Mouse (Mus musculus) limb, embryonic 15.5 days (tissue): ENCODE data around the gene I0C0044D17Rik. TPM values are rescaled to one million over a fixed set of nuclear protein-coding genes. Genes with fewer than 3 reads are reported as not detected.

Source experiments
- ATAC-seq: fragments of 200-750 bp; cut with Nextera tagmentation; 2 replicates; pipeline ENCODE4 v1.8.0; 2017; ENCODE audit warnings: low read depth, moderate TSS enrichment; ENCODE audit not compliant: insufficient number of reproducible peaks, low FRiP score, low TSS enrichment
- H3K27ac ChIP-seq: fragments of 300-500 bp; sonication (generic); 2 replicates; pipeline ENCODE4 v1.5.1; 2015; ENCODE audit warnings: moderate library complexity, mild to moderate bottlenecking, inconsistent platforms
- H3K27me3 ChIP-seq: fragments of 300-500 bp; sonication (generic); 2 replicates; pipeline ENCODE4 v1.6.1; 2015; ENCODE audit warnings: inconsistent platforms
- H3K36me3 ChIP-seq: fragments of 300-500 bp; sonication (generic); 2 replicates; pipeline ENCODE4 v1.6.1; 2015; ENCODE audit warnings: inconsistent platforms
- H3K4me1 ChIP-seq: fragments of 300-500 bp; sonication (generic); 2 replicates; pipeline ENCODE4 v1.6.1; 2015; ENCODE audit warnings: inconsistent platforms
- H3K4me2 ChIP-seq: fragments of 300-500 bp; sonication (generic); 2 replicates; pipeline ENCODE4 v1.6.1; 2015; ENCODE audit warnings: mild to moderate bottlenecking, inconsistent platforms
- H3K4me3 ChIP-seq: fragments of 300-500 bp; sonication (generic); 2 replicates; pipeline ENCODE4 v1.5.1; 2015; ENCODE audit warnings: mild to moderate bottlenecking, inconsistent platforms
- H3K9ac ChIP-seq: fragments of 300-500 bp; sonication (generic); 2 replicates; pipeline ENCODE4 v1.6.1; 2015; ENCODE audit warnings: inconsistent platforms
- H3K9me3 ChIP-seq: fragments of 300-500 bp; sonication (generic); 2 replicates; pipeline ENCODE4 v1.6.1; 2016; ENCODE audit warnings: inconsistent platforms
- WGBS: fragments of 180-500 bp; shearing (Covaris S2); methylation state at CpG from one replicate; pipeline ENCODE4 v1.1.7; 2015; 5-methylcytosine and 5-hydroxymethylcytosine counted together
- polyA plus RNA-seq: library from polyadenylated mRNA; unstranded; fragments of >200 nt; fragmentation: Nextera tagmentation; extraction: Ambion mirVana; gene quantifications from 2 replicates; pipeline ENCODE4 v1.2.1, GENCODE M21; 2015

I0C0044D17Rik gene
- polyA plus RNA-seq, 1 experiment from 2014 or later, result not detected

DNA sequence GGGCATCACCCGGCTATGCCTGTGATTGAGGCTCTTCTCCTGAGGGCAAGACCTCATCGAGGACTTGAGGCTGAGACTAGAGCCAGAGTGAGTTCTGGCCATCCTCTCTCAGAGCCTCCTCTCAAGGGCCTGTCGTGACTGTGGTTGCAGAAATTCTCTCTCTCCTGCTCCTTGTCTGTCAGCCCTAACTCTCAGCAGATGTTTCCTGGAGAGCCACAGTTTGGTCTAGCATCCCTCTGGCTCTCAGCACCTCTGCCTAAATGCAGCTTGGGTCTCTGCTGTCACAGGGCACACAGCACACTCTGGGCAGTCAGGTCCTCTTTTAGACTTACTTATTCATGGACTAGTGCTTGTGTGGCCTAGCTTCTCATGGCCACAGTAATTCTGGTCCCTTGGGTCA lies 1.2 kb downstream of the I0C0044D17Rik start:
- no peak overlapping the region for H3K4me3 ChIP-seq
- no peak overlapping the region for H3K4me2 ChIP-seq
- no peaks in the 10 kb centered on the region for H3K36me3 ChIP-seq
- ATAC-seq, result no peak
- WGBS, result 56% methylated on average over 3 of the region's 3 CpGs
- no peak overlapping the region for H3K27ac ChIP-seq
- H3K4me1 ChIP-seq, result peaks cover 20% of the 10 kb centered on the region
- no peaks in the 10 kb centered on the region for H3K9me3 ChIP-seq
- H3K9ac ChIP-seq, result no peak overlapping the region
- no peaks in the 10 kb centered on the region for H3K27me3 ChIP-seq

GRCm38 (mm10) chr4:98819216-98819755 lies 4.4 kb downstream of the I0C0044D17Rik start:
- no peaks in the 10 kb centered on the region for H3K9me3 ChIP-seq
- no peaks in the 10 kb centered on the region for H3K27me3 ChIP-seq
- H3K4me3 ChIP-seq, result no peak overlapping the region
- ATAC-seq, result no peak
- no peaks in the 10 kb centered on the region for H3K36me3 ChIP-seq
- 85% methylated on average over 10 of the region's 10 CpGs for WGBS
- no peak overlapping the region for H3K9ac ChIP-seq
- H3K4me2 ChIP-seq, result no peak overlapping the region
- H3K27ac ChIP-seq, result no peak overlapping the region
- H3K4me1 ChIP-seq, result peaks cover 30% of the 10 kb centered on the region

DNA sequence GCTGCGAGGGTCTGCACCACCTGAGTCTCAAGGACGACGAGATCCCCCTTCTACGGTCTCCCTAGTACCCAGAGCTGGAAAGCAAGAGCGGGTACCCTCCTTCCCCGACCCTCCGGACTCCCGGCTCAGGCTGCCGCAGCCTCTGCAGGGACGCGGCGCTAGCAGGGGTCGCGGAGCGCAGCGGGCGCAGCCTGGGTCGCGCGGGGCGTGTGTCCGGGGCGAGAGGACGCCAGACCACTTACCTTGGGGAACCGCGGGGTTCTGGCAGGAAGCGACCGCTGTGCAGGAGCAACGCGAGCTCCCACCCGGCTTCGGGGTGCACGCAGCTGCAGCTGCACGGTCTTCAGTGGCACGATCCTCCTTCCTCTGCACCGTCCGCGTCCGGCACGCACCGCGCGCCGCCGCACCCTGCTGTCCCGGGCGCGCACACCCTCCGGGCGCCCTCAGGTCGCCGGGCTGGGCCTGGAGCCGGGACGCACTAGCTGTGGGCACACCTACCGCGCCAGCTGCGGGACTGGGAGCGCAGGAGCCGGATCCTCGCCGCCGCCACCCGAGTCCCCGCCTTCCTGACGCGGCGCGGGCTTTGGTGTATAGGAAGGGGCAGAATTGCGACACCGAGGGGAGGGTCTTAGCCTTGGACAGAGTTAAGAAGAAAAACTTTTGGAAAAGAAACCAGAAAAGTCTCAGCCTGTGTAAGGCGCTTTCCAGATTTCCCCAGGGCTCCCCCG lies 6.3 kb downstream of the I0C0044D17Rik start, which contains the start of gene Kank4:
Kank4 (minus strand) TSS at position 354 of the 728 bp plus-strand sequence.
- Histone ChIP-seq H3K4me2 (peak within 1 kb of the TSS; percentile 91), H3K27ac (peak within 1 kb of the TSS; percentile 79), H3K4me1 (peaks cover 28% of the 10 kb centered on the region), H3K36me3 (no peaks in the 10 kb centered on the region), H3K4me3 (peak within 1 kb of the TSS; percentile 77), H3K27me3 (no peaks in the 10 kb centered on the region), H3K9ac (peak within 1 kb of the TSS; percentile 58), H3K9me3 (no peaks in the 10 kb centered on the region)
- WGBS, result 0% methylated on average over 72 of the region's 72 CpGs
- ATAC-seq, result peak; percentile 77; the same call in 1 of the 2 replicates

DNA sequence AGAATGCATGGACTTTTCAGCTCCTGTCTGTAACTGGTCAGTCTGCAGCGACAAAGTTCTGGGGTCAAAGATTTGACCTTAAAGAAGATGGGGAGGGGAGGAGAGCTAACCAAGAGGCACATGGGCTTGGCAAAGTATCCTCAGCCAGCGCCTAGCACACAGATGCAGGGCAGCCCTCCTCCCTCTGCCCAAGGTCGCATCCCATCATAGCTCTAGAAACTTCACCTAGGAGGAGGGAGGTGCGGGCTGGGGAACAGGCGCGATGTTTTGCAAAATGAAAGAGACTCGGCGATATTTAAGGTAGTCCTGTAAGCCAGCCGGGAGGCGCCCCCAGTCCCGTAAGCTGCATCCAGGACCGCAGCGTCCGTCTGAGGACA lies 6.8 kb downstream of the I0C0044D17Rik start:
- no peak for ATAC-seq
- Histone ChIP-seq H3K9ac (peak overlapping the region; percentile 58), H3K4me3 (peak overlapping the region; percentile 77), H3K27me3 (no peaks in the 10 kb centered on the region), H3K36me3 (no peaks in the 10 kb centered on the region), H3K27ac (peak overlapping the region; percentile 79), H3K4me1 (peaks cover 27% of the 10 kb centered on the region), H3K4me2 (peak overlapping the region; percentile 91), H3K9me3 (no peaks in the 10 kb centered on the region)
- 1% methylated on average over 14 of the region's 14 CpGs for WGBS

DNA sequence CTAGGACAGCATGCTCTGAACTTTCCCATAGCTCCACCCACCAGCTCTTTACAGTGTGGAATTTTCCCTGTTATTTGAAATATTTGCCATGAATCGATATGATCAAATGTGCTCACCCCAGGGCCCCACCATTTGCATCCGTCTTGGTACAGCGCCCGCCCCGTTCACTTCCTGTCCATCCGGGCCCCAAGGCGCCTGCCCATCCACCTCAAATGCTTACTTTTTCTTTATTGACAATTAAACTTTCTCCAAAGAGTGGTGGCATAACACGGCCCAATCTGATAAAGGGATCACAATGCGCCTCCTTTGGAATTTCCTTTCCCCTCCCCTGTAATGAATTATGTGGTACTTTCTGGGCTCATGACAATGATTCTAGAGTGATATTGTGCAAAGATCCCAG lies 17.3 kb downstream of the I0C0044D17Rik start:
- no peaks in the 10 kb centered on the region for H3K9me3 ChIP-seq
- H3K4me2 ChIP-seq, result no peak overlapping the region
- peaks cover 37% of the 10 kb centered on the region for H3K4me1 ChIP-seq
- H3K27me3 ChIP-seq, result no peaks in the 10 kb centered on the region
- H3K27ac ChIP-seq, result no peak overlapping the region
- H3K4me3 ChIP-seq, result no peak overlapping the region
- WGBS, result 67% methylated on average over 9 of the region's 9 CpGs
- H3K9ac ChIP-seq, result no peak overlapping the region
- no peaks in the 10 kb centered on the region for H3K36me3 ChIP-seq
- ATAC-seq, result no peak

DNA sequence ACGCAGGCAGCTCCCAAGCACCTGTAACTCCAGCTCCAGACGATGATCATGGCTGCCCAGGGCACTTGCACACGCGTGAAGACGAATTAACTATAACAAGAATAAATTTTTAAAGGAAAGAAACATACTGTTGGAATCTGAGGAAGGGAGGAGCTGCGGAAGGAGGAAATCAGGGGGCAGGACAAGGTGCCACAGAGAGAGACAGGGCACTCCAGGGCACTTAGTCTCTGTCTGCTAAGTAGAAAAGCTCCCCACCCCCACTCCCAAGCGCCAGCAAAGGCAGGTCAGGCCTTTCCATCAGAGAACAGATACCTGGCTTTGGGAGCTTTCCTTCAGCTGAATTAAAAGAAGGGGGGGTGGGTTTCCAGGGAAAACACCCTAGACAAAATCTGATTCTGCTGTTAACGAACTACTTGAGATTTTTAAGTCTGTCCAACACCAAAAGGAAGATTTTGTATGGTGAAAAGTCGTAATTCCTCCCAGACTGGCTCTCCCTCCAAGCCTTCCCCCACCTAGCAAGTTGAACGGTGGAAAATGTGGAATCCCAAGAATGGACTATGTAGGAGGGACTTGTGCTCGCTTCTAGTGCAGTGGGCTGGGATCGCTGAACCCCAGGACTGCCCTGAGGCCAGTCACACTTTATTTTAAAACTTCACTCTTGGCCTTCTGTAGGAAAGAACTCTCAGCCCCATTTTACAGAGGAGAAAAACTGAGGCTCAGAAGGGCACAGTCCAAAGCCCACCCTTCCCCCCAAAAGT lies 18.2 kb downstream of the I0C0044D17Rik start:
- Histone ChIP-seq H3K4me1 (peaks cover 40% of the 10 kb centered on the region), H3K9me3 (no peaks in the 10 kb centered on the region), H3K4me2 (no peak overlapping the region), H3K9ac (no peak overlapping the region), H3K27ac (peak overlapping the region; percentile 63), H3K36me3 (no peaks in the 10 kb centered on the region), H3K4me3 (no peak overlapping the region), H3K27me3 (no peaks in the 10 kb centered on the region)
- 25% methylated on average over 12 of the region's 12 CpGs for WGBS
- no peak for ATAC-seq

DNA sequence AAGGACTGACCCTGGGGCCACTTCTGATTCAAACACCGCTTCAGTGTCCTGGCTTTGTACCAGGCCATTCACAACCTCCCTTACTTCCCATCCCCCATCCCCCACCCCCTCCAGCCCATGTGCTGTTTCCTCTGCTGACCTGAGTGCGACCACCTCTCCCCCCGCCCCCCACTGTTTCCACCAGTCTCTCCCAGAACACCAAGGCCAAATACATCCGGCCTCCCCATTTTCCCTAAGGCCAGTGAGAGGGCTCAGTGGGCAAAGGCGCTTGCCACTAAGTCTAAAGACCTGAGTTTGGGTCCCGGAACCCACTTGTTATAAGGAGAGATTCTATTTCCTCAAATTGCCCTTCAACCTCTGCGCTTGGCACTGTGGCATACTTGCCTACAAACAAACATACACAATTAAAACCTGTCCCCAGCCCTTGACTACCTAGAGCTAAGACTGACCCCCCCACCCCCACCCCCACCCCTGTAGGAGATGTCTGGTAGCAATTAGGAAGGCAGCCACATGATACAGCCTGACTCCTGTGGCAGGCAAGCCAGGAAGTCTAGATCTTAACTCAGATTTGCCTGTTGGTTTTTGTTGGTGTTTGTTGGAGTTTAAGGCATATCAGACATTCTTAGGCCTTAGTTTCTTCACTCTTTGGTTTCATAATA lies 19.0 kb downstream of the I0C0044D17Rik start:
- H3K4me2 ChIP-seq, result no peak overlapping the region
- H3K4me3 ChIP-seq, result no peak overlapping the region
- 54% methylated on average over 7 of the region's 7 CpGs for WGBS
- H3K27ac ChIP-seq, result no peak overlapping the region
- H3K36me3 ChIP-seq, result no peaks in the 10 kb centered on the region
- peaks cover 44% of the 10 kb centered on the region for H3K4me1 ChIP-seq
- ATAC-seq, result no peak
- H3K27me3 ChIP-seq, result no peaks in the 10 kb centered on the region
- H3K9me3 ChIP-seq, result no peaks in the 10 kb centered on the region
- H3K9ac ChIP-seq, result no peak overlapping the region

DNA sequence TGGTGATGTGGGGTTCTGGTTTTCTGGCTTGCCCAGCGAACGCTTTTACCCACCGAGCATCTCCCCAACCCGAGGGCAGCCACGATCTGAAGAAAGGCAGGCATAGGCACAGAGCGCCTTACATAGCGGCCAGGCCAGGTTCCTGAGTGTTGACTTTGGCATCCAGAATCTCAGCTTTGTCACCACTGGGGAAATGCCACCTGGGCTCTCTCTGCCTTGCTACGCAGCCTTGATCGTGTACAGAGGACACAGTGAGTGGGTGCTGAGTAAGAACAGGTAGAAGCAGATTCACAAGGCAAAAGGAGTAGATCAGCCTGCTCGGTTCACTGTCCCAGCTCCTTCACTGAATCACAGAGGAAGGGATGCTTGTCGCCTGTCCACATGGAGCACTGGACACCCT lies 21.9 kb downstream of the I0C0044D17Rik start:
- WGBS, result 78% methylated on average over 11 of the region's 11 CpGs
- peaks cover 52% of the 10 kb centered on the region for H3K4me1 ChIP-seq
- no peaks in the 10 kb centered on the region for H3K27me3 ChIP-seq
- H3K4me2 ChIP-seq, result no peak overlapping the region
- H3K27ac ChIP-seq, result 0 out of 2 replicates have a peak overlapping the region, but pooled peaks have one; percentile 17
- ATAC-seq, result no peak
- H3K36me3 ChIP-seq, result no peaks in the 10 kb centered on the region
- H3K4me3 ChIP-seq, result no peak overlapping the region
- H3K9ac ChIP-seq, result no peak overlapping the region
- H3K9me3 ChIP-seq, result no peaks in the 10 kb centered on the region

- no peak overlapping the region for H3K4me2 ChIP-seq
- no peaks in the 10 kb centered on the region for H3K27me3 ChIP-seq
- no peak overlapping the region for H3K9ac ChIP-seq
- no peak overlapping the region for H3K4me3 ChIP-seq
- ATAC-seq, result no peak
- H3K4me1 ChIP-seq, result peaks cover 57% of the 10 kb centered on the region
- 57% methylated on average over 8 of the region's 8 CpGs for WGBS
- H3K36me3 ChIP-seq, result no peaks in the 10 kb centered on the region
- no peak overlapping the region for H3K27ac ChIP-seq
- no peaks in the 10 kb centered on the region for H3K9me3 ChIP-seq
Observed at GRCm38 (mm10) chr4:98800824-98801223, 22.8 kb downstream of the I0C0044D17Rik start.

- no peak overlapping the region for H3K4me2 ChIP-seq
- no peak for ATAC-seq
- no peaks in the 10 kb centered on the region for H3K27me3 ChIP-seq
- WGBS, result 43% methylated on average over 11 of the region's 11 CpGs
- no peak overlapping the region for H3K9ac ChIP-seq
- H3K27ac ChIP-seq, result peak overlapping the region; percentile 51
- no peaks in the 10 kb centered on the region for H3K36me3 ChIP-seq
- H3K4me3 ChIP-seq, result no peak overlapping the region
- H3K9me3 ChIP-seq, result no peaks in the 10 kb centered on the region
- H3K4me1 ChIP-seq, result peaks cover 42% of the 10 kb centered on the region
Observed at GRCm38 (mm10) chr4:98796591-98797341, 26.9 kb downstream of the I0C0044D17Rik start.

DNA sequence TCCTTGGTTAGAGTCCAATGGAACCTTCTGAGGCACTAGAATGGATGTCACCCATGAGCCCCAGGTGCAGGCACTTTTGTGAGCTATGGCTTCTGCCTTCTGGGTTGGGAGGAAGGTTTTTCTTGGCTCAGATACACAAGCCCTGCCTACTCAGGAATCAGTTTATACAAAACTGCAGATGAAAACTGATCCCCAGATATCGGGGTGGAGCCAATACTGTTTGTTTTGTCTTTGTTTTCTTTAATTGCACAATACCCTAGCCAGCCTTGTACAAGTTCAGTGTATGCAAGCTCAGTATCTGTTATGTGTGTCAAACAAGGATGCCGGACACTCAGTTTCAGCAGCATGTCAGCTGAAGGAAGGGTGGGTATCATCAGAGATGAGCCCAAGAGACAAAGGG lies 28.4 kb downstream of the I0C0044D17Rik start:
- no peak overlapping the region for H3K4me3 ChIP-seq
- ATAC-seq, result no peak
- peaks cover 29% of the 10 kb centered on the region for H3K4me1 ChIP-seq
- H3K9ac ChIP-seq, result no peak overlapping the region
- H3K36me3 ChIP-seq, result no peaks in the 10 kb centered on the region
- H3K27me3 ChIP-seq, result no peaks in the 10 kb centered on the region
- H3K4me2 ChIP-seq, result no peak overlapping the region
- WGBS, result 74% methylated on average over 2 of the region's 2 CpGs
- no peak overlapping the region for H3K27ac ChIP-seq
- H3K9me3 ChIP-seq, result no peaks in the 10 kb centered on the region
